Mouse (Mus musculus) heart, embryonic 16.5 days (tissue): Measurements from ENCODE around the gene Tnfrsf23. TPM values are rescaled to one million over a fixed set of nuclear protein-coding genes. Genes with fewer than 3 reads are reported as not detected.
A peak's percentile ranks its signal among the peaks of the same experiment; 100 is the strongest.

Experiments used
- ATAC-seq: fragments of 200-750 bp; cut with Nextera tagmentation; replicated peaks from 2 replicates; pipeline ENCODE4 v1.8.0; 2017; ENCODE audit warnings: moderate number of reproducible peaks; ENCODE audit not compliant: insufficient read depth, low FRiP score; ENCODE audit errors: extremely low read depth
- H3K27ac ChIP-seq: fragments of 300-500 bp; sonication (generic); 2 replicates; pipeline ENCODE4 v1.5.1; 2014; ENCODE audit warnings: mild to moderate bottlenecking, low read length, control low read depth, moderate library complexity
- H3K27me3 ChIP-seq: fragments of 300-500 bp; sonication (generic); 2 replicates; pipeline ENCODE4 v1.6.1; 2014; ENCODE audit warnings: low read length, mixed read lengths; ENCODE audit not compliant: control insufficient read depth, insufficient read depth
- H3K36me3 ChIP-seq: fragments of 300-500 bp; sonication (generic); 2 replicates; pipeline ENCODE4 v1.6.1; 2014; ENCODE audit not compliant: control insufficient read depth, insufficient read depth
- H3K4me1 ChIP-seq: fragments of 300-500 bp; sonication (generic); 2 replicates; pipeline ENCODE4 v1.6.1; 2014; ENCODE audit warnings: low read length, mixed read lengths; ENCODE audit not compliant: control insufficient read depth, insufficient read depth
- H3K4me2 ChIP-seq: fragments of 300-500 bp; sonication (generic); 2 replicates; pipeline ENCODE4 v1.6.1; 2014; ENCODE audit warnings: low read depth, mild to moderate bottlenecking, control low read depth, low read length
- H3K4me3 ChIP-seq: fragments of 300-500 bp; sonication (generic); 2 replicates; pipeline ENCODE4 v1.5.1; 2014; ENCODE audit warnings: mild to moderate bottlenecking, control low read depth, low read length
- H3K9ac ChIP-seq: fragments of 300-500 bp; sonication (generic); 2 replicates; pipeline ENCODE4 v1.6.1; 2014; ENCODE audit warnings: low read length, control low read depth
- H3K9me3 ChIP-seq: fragments of 300-500 bp; sonication (generic); replicated peaks from 2 replicates; pipeline ENCODE4 v1.6.1; 2016; ENCODE audit warnings: low read length; ENCODE audit not compliant: control insufficient read depth
- WGBS: fragments of 180-500 bp; shearing (Covaris S2); extraction: QIAGEN DNeasy Blood & Tissue Kit; methylation state at CpG from one replicate; pipeline ENCODE4 v1.1.7; 2014; 5-methylcytosine and 5-hydroxymethylcytosine counted together
- polyA plus RNA-seq: library from polyadenylated mRNA; unstranded; fragments of >200 nt; fragmentation: Nextera tagmentation; extraction: Ambion mirVana; gene quantifications from 2 replicates; pipeline ENCODE4 v1.2.1, GENCODE M21; 2015

Tnfrsf23 gene
- 1.3 and 1.5 TPM in 2 replicates for polyA plus RNA-seq

DNA sequence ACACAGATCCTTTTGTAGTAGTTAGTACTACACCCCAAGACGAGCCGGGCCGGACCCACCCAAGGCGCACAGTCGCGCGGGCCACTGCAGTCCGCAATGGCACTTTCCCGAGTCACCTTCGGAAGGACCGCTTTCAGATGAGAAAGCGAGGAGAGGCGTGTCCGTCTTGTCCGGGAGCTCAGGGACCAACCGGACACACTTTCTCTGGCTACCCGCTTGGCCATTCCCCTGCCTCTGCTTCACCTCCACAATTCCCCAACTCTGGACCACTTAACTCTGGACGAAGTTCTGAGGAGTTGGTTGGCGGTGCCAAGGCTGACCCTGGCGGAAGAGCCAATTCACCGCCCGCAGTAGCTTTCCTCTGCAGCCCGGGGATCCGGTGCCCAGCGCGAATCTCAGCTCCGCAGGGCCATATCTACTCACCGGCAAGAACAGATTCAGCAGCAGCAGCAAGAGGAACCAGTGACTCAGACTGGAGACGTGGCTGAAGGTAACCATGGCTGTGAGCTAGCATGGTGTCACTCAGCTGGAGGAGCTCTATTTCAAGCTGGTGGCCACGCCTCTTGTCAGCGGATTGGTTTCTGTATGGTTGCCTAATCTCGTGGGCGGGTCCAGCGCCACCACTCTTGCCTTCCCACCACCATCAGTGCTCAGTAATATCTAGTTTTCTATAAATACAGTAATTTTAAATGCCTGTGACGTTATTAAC, at the start of gene Tnfrsf23:
Tnfrsf23 (minus strand) TSS at position 514 of the 709 bp plus-strand sequence.
- Histone ChIP-seq H3K9ac (peak within 1 kb of the TSS; percentile 56), H3K4me3 (peak within 1 kb of the TSS; percentile 66), H3K9me3 (no peaks in the 10 kb centered on the region), H3K27ac (peak within 1 kb of the TSS; percentile 57; the same call in 1 of the 2 replicates), H3K27me3 (no peaks in the 10 kb centered on the region), H3K4me2 (peak within 1 kb of the TSS; percentile 80), H3K36me3 (peaks cover 22% of the 10 kb centered on the region), H3K4me1 (no peaks in the 10 kb centered on the region; the same call in 1 of the 2 replicates)
- WGBS = 2% methylated on average over 35 of the region's 35 CpGs
- peak; percentile 91 for ATAC-seq

DNA sequence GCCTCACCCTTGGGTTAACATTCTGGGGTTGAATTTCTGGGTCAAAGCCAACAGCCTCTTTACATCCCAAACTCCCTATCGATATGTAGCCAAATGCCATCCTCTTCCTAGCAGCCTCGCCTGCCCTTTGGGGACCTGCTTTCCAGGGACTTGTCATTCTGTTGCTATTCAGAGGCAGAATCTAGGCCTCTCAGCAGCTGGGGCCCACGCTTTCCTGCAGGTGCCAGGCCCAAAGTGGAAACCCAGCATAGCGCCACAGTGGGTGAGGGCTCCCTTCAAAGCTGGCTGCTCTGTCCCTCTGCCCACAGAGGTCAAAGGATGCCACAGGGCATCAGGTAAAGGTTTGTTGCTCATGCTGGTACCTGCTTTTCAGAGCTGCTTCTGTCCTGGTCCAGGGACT, 48.1 kb upstream of the Tnfrsf23 start:
- no peak overlapping the region for H3K27ac ChIP-seq
- peaks cover 31% of the 10 kb centered on the region for H3K4me1 ChIP-seq
- no peaks in the 10 kb centered on the region for H3K36me3 ChIP-seq
- no peaks in the 10 kb centered on the region for H3K27me3 ChIP-seq
- no peak overlapping the region for H3K4me2 ChIP-seq
- no peaks in the 10 kb centered on the region for H3K9me3 ChIP-seq
- no peak overlapping the region for H3K4me3 ChIP-seq
- WGBS = 58% methylated on average over 4 of the region's 4 CpGs
- ATAC-seq = no peak
- H3K9ac ChIP-seq = no peak overlapping the region

DNA sequence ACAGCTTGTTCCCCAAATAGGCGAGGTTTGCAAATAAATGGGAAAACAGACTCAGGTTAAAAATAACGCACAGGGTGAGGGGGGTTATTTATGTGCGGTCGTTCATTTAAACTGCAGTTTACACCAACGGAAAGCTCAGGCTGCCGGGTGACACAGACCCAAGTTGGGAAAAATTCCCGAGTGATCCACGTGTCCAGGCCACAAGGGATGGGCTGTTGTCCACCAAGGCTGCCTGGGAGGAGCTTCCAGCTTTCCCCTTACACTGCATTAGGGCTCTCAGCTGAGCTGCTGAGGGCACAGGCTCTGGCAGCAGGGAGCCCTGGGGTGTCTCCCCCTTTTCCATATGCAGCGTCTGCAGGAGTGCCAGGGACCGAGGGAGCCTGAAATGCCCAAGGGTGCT, 44.2 kb upstream of the Tnfrsf23 start:
- 63% methylated on average over 10 of the region's 10 CpGs for WGBS
- H3K4me3 ChIP-seq = no peak overlapping the region
- H3K27me3 ChIP-seq = no peaks in the 10 kb centered on the region
- ATAC-seq = no peak
- peaks cover 22% of the 10 kb centered on the region for H3K4me1 ChIP-seq
- H3K27ac ChIP-seq = no peak overlapping the region
- H3K9me3 ChIP-seq = no peaks in the 10 kb centered on the region
- H3K4me2 ChIP-seq = no peak overlapping the region
- H3K9ac ChIP-seq = peak overlapping the region; percentile 6; the same call in 1 of the 2 replicates
- no peaks in the 10 kb centered on the region for H3K36me3 ChIP-seq

DNA sequence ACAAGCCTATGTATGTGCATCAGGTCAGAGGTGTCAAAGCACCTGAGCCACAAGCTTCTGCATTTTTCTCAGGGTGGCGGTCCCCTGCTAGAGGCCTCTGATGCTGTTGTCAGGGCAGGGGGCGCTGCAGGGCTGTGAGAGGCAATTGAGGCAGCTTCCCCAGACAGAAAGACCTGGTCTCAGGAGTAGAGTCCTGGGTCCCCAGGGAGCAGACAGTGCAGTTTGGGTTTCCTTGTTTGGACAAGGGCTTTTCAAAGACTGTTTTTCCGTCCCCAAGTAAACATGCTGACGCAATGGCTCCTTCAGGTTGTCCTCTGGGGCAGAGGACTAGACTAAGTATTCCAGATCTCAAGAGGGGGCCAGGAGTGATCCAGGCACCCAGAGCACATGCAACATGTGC, 40.7 kb upstream of the Tnfrsf23 start:
- ATAC-seq = no peak
- Histone ChIP-seq H3K4me1 (peaks cover 16% of the 10 kb centered on the region), H3K9me3 (no peaks in the 10 kb centered on the region), H3K27me3 (no peaks in the 10 kb centered on the region), H3K9ac (no peak overlapping the region), H3K4me2 (no peak overlapping the region), H3K4me3 (no peak overlapping the region), H3K36me3 (no peaks in the 10 kb centered on the region), H3K27ac (no peak overlapping the region)
- 77% methylated on average over 4 of the region's 4 CpGs for WGBS

DNA sequence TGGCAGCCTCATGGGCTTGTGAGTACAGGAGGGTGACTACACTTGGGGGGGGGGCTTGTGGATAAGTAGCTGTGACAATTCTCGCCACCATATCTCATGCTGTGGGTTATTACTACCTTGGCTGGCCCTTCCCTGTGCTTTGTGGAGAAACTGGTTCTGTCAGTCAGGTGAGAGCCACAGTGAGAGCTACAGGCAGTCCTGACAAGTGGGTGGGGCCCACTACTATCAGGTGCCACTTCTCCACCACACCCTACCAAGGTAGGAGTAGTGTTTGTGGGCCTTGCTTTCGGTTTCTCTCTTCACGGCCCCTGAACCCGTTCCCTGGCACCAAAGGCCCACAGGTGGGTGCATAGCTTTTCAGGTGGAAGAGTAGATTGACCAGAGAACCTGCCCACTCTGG, 38.2 kb upstream of the Tnfrsf23 start:
- H3K36me3 ChIP-seq = no peaks in the 10 kb centered on the region
- H3K9me3 ChIP-seq = no peaks in the 10 kb centered on the region
- no peak overlapping the region for H3K4me3 ChIP-seq
- peaks cover 5% of the 10 kb centered on the region for H3K4me1 ChIP-seq
- H3K27me3 ChIP-seq = no peaks in the 10 kb centered on the region
- 84% methylated on average over 4 of the region's 4 CpGs for WGBS
- H3K9ac ChIP-seq = no peak overlapping the region
- H3K4me2 ChIP-seq = no peak overlapping the region
- no peak overlapping the region for H3K27ac ChIP-seq
- ATAC-seq = no peak

DNA sequence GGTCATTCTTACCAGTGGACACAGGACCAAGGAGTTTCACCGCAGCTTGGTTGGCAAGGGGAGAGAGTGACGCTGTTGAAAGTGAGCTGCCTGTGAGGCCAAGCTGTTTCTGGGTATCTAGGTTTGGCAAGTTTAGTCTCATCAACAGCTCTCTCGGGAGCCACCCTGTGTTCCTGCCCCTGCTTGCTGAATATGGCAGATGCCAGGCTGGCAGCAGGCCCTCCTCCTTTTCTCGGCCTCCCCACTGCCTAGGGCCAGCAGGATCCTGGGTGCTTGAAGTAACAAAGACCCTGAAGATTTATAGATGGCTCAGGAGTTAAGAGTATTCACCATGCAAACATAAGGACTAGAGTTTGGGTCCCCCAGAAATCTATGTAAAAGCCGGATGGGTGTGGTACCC, 37.0 kb upstream of the Tnfrsf23 start:
- H3K9ac ChIP-seq = no peak overlapping the region
- H3K36me3 ChIP-seq = no peaks in the 10 kb centered on the region
- ATAC-seq = no peak
- H3K9me3 ChIP-seq = no peaks in the 10 kb centered on the region
- H3K4me2 ChIP-seq = no peak overlapping the region
- H3K4me3 ChIP-seq = no peak overlapping the region
- H3K4me1 ChIP-seq = peaks cover 9% of the 10 kb centered on the region
- H3K27me3 ChIP-seq = no peaks in the 10 kb centered on the region
- H3K27ac ChIP-seq = no peak overlapping the region
- 91% methylated on average over 5 of the region's 5 CpGs for WGBS

DNA sequence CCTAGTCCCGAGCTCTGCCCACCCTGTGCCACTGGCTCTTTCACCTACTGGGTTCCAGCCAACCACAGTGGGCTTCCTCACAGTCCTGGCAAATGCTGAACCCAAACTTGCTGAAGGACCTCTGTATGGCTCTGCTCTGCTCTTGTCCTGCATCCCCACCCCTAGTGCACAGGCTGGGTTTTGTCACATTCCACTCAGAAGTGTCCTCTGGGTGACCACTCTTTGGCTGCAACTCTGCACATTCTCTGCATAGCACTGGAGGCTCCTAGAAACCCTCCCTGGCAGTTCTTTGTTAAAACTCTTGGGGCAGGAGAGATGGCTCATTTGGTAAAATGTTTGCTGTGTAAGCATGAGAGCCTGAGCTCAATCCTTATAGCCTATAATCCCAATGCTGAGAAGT, 32.1 kb upstream of the Tnfrsf23 start:
- Histone ChIP-seq H3K4me2 (peak overlapping the region; percentile 5; the same call in 1 of the 2 replicates), H3K27me3 (no peaks in the 10 kb centered on the region), H3K9ac (no peak overlapping the region; the same call in 1 of the 2 replicates), H3K9me3 (no peaks in the 10 kb centered on the region), H3K27ac (peak overlapping the region; percentile 76), H3K4me1 (peaks cover 33% of the 10 kb centered on the region), H3K36me3 (peaks cover 10% of the 10 kb centered on the region; the same call in 1 of the 2 replicates), H3K4me3 (no peak overlapping the region)
- 70% methylated on average over 1 of the region's 1 CpGs for WGBS
- ATAC-seq = peak; percentile 67

DNA sequence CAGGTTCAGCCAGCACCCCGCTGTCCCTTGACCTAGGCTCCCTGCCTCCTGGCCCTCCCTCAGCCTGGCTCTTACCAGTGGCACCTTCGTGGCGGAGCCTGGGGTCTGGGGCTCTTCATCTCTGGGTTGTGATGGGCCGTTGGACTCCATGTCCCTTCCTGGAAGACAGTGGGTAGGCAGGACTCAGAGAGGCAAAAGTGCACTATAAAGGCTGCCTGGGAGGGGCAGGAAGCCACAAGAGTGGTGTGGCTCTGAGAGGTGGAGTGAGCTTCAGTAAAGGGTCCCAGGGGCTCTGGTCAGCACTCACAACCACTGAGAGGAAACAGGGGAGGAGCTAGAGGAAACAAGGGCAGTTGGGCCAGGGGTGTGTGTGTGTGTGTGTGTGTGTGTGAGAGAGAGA, 27.7 kb upstream of the Tnfrsf23 start:
- Histone ChIP-seq H3K4me3 (no peak overlapping the region), H3K36me3 (peaks cover 23% of the 10 kb centered on the region), H3K9ac (no peak overlapping the region), H3K4me2 (no peak overlapping the region), H3K27ac (peak overlapping the region; percentile 37; the same call in 1 of the 2 replicates), H3K9me3 (no peaks in the 10 kb centered on the region), H3K4me1 (peaks cover 43% of the 10 kb centered on the region), H3K27me3 (no peaks in the 10 kb centered on the region)
- WGBS = 93% methylated on average over 4 of the region's 4 CpGs
- no peak for ATAC-seq

DNA sequence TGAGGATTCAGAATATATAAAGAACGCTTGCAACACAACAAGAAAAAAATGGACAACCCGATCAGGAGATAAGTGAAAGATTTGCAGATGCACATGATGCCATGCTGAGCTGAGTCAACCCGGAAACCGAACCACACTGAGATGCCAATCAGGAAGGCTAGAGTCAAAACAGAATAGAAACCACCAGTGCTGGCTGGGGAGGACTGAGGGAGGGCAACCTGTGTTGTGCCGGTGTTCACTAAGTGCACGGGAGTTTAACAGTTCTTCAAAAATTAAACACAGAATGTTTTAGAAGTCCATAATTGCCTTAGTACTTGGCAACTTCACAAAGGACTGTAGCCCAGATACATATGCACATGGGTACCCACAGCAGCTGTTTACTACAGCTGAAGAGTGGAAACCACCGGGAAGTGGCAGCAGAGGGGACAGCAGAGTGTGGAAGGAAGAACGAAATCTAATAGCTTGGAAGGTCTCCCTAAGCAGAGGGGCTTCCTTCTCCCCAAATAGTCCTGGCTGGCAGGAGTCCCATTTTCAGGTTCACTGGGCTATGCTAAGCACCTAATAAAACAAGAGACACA, 27.2 kb upstream of the Tnfrsf23 start:
- Histone ChIP-seq H3K36me3 (peaks cover 26% of the 10 kb centered on the region), H3K4me1 (peaks cover 37% of the 10 kb centered on the region), H3K27ac (peak overlapping the region; percentile 33), H3K4me3 (no peak overlapping the region), H3K27me3 (no peaks in the 10 kb centered on the region), H3K4me2 (no peak overlapping the region), H3K9me3 (no peaks in the 10 kb centered on the region), H3K9ac (no peak overlapping the region)
- WGBS = 71% methylated on average over 8 of the region's 8 CpGs
- no peak for ATAC-seq
